Mouse (Mus musculus) liver, embryonic 15.5 days (tissue): Measurements from ENCODE around the gene Fgf4. TPM values are rescaled to one million over a fixed set of nuclear protein-coding genes. Genes with fewer than 3 reads are reported as not detected.
"Not testable (repeated sequence)": the region's sequence is repeated elsewhere in the genome, so short reads cannot be mapped to it uniquely, and the experiment has no call there.

ENCODE experiments used
- ATAC-seq: fragments of 200-750 bp; cut with Nextera tagmentation; 2 replicates; pipeline ENCODE4 v1.8.0; 2017; ENCODE audit warnings: moderate number of reproducible peaks, mild to moderate bottlenecking, moderate library complexity; ENCODE audit not compliant: insufficient read depth
- H3K27ac ChIP-seq: fragments of 300-500 bp; sonication (generic); replicated peaks from 2 replicates; pipeline ENCODE4 v1.5.1; 2015; ENCODE audit warnings: mild to moderate bottlenecking, inconsistent platforms
- H3K27me3 ChIP-seq: fragments of 300-500 bp; sonication (generic); 2 replicates; pipeline ENCODE4 v1.6.1; 2015; ENCODE audit warnings: mild to moderate bottlenecking, inconsistent platforms
- H3K36me3 ChIP-seq: fragments of 300-500 bp; sonication (generic); replicated peaks from 2 replicates; pipeline ENCODE4 v1.6.1; 2015; ENCODE audit warnings: moderate library complexity, mild to moderate bottlenecking, inconsistent platforms
- H3K4me1 ChIP-seq: fragments of 300-500 bp; sonication (generic); replicated peaks from 2 replicates; pipeline ENCODE4 v1.6.1; 2015; ENCODE audit warnings: inconsistent platforms
- H3K4me2 ChIP-seq: fragments of 300-500 bp; sonication (generic); 2 replicates; pipeline ENCODE4 v1.6.1; 2015; ENCODE audit warnings: moderate library complexity, mild to moderate bottlenecking, inconsistent platforms
- H3K4me3 ChIP-seq: fragments of 300-500 bp; sonication (generic); replicated peaks from 2 replicates; pipeline ENCODE4 v1.5.1; 2015; ENCODE audit warnings: mild to moderate bottlenecking, inconsistent platforms
- H3K9ac ChIP-seq: fragments of 300-500 bp; sonication (generic); 2 replicates; pipeline ENCODE4 v1.6.1; 2015; ENCODE audit warnings: moderate library complexity, mild to moderate bottlenecking, inconsistent platforms
- H3K9me3 ChIP-seq: fragments of 300-500 bp; sonication (generic); replicated peaks from 2 replicates; pipeline ENCODE4 v1.6.1; 2016; ENCODE audit warnings: inconsistent platforms
- WGBS: fragments of 180-500 bp; shearing (Covaris S2); methylation state at CpG from one replicate; pipeline ENCODE4 v1.1.7; 2015; ENCODE audit warnings: mixed read lengths; ENCODE audit not compliant: insufficient replicate concordance; 5-methylcytosine and 5-hydroxymethylcytosine counted together
- polyA plus RNA-seq: library from polyadenylated mRNA; unstranded; fragments of >200 nt; fragmentation: Nextera tagmentation; extraction: Ambion mirVana; gene quantifications from 2 replicates; pipeline ENCODE4 v1.2.1, GENCODE M21; 2015

The Fgf4 gene
- polyA plus RNA-seq, 1 experiment from 2014 or later: not detected

DNA sequence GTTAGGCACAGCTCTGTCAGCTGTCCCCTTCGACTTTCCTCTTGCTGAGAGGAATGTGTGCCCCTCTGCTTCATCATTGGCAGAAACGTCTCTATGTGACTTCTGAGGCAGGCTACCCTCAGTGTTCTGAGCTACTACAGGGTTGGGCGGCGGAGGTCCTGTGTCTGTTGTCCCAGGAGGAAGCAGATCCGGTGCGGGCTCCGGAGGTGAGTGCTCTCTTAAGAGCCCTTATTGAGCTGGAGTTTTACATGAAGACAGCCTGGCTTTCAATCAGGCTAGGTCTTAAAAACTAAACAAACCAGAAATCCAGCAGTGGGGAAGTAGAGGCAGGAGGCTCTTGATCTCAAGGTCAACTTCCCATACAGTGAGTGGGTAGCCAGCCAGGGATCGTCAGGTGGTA is 20.4 kb downstream of the Fgf4 start:
- WGBS: 62% methylated on average over 8 of the region's 8 CpGs
- no peak overlapping the region for H3K27ac ChIP-seq
- H3K4me3 ChIP-seq: no peak overlapping the region
- no peaks in the 10 kb centered on the region for H3K9me3 ChIP-seq
- peaks cover 61% of the 10 kb centered on the region for H3K27me3 ChIP-seq
- no peaks in the 10 kb centered on the region for H3K36me3 ChIP-seq
- ATAC-seq: no peak
- no peak overlapping the region for H3K4me2 ChIP-seq
- no peak overlapping the region for H3K9ac ChIP-seq
- H3K4me1 ChIP-seq: no peaks in the 10 kb centered on the region

GRCm38 (mm10) chr7:144872420-144872819 is 25.3 kb downstream of the Fgf4 start:
- no peaks in the 10 kb centered on the region for H3K4me1 ChIP-seq
- H3K9ac ChIP-seq: no peak overlapping the region
- H3K4me2 ChIP-seq: no peak overlapping the region
- no peak for ATAC-seq
- no peaks in the 10 kb centered on the region for H3K9me3 ChIP-seq
- peaks cover 32% of the 10 kb centered on the region for H3K27me3 ChIP-seq
- WGBS: 34% methylated on average over 4 of the region's 4 CpGs
- H3K4me3 ChIP-seq: no peak overlapping the region
- H3K27ac ChIP-seq: no peak overlapping the region
- no peaks in the 10 kb centered on the region for H3K36me3 ChIP-seq

- 63% methylated on average over 4 of the region's 4 CpGs for WGBS
Observed at GRCm38 (mm10) chr7:144873160-144873559, 26.0 kb downstream of the Fgf4 start.

DNA sequence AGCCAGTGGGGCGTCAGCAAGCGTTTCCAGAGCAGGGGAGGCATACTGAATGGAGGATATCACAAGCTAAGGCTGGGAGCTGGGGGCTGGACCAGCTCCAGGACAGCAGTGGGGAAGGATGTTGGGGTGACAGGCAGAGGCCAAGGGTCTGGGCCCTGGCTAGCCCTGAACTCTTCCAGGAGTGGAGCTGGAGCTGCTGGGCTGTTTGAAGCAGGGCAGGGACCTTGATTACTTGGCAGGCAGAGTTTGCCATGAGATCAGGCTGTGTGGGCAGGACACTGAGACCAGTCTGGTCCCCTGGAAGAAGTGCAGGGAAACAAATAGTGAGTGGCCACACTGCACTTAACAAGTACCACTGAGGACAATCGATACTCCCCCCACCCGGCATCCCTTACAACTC is 27.1 kb downstream of the Fgf4 start:
- WGBS: 58% methylated on average over 4 of the region's 4 CpGs

More at GRCm38 (mm10) chr7:144873160-144873559, 26.0 kb downstream of the Fgf4 start:
- Histone ChIP-seq H3K4me1 (no peaks in the 10 kb centered on the region), H3K9ac (no peak overlapping the region), H3K4me3 (no peak overlapping the region), H3K27ac (no peak overlapping the region), H3K4me2 (no peak overlapping the region), H3K9me3 (no peaks in the 10 kb centered on the region), H3K36me3 (no peaks in the 10 kb centered on the region), H3K27me3 (peaks cover 28% of the 10 kb centered on the region)
- no peak for ATAC-seq

DNA sequence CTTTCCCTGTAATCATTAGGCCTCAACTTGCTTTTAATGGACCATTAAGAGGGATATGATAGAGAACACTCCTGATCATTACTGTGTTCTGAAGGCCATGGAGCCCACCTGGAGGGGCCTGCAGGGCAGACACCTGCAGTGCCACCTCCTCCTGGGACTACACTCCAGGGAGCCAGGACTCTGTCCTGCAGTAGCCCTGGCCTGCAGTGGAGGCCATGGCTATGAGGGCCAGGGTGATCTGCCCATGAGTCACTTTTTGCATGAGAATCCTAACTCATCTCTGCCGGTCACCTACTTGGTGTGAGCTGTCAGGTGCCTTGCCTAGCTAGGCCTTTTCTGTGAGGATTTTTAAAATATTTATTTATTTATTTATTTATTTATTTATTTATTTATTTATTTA is 31.2 kb downstream of the Fgf4 start:
- Histone ChIP-seq H3K9ac (no peak overlapping the region), H3K4me1 (no peaks in the 10 kb centered on the region), H3K27me3 (peaks cover 22% of the 10 kb centered on the region), H3K4me2 (no peak overlapping the region), H3K36me3 (no peaks in the 10 kb centered on the region), H3K9me3 (no peaks in the 10 kb centered on the region), H3K4me3 (no peak overlapping the region), H3K27ac (no peak overlapping the region)
- WGBS: 81% methylated on average over 1 of the region's 1 CpGs
- ATAC-seq: no peak

More for the DNA sequence above, 27.1 kb downstream of the Fgf4 start:
- Histone ChIP-seq H3K4me1 (no peaks in the 10 kb centered on the region), H3K9ac (no peak overlapping the region), H3K4me3 (no peak overlapping the region), H3K4me2 (no peak overlapping the region), H3K27ac (no peak overlapping the region), H3K9me3 (no peaks in the 10 kb centered on the region), H3K27me3 (peaks cover 28% of the 10 kb centered on the region), H3K36me3 (no peaks in the 10 kb centered on the region)
- ATAC-seq: no peak

DNA sequence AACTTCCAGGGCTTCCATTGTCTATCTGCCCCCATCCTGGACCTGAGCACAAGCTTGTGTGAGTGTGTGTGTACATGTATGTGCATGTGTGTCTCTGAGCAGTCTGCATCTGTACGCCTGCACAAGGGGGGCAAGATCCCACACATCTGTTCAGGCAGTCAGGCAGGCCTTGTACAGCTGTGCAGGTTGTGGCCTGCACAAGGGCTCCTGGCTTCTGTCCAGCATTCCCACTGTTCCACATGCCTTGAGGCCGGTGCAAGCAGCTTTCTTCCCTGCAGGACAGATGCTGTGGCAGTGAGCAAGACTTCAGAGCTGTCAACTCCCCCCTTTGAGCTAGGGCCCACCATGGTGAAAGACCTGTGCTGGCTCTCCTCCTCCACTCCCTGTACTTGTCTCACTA is 35.9 kb downstream of the Fgf4 start:
- no peak overlapping the region for H3K4me2 ChIP-seq
- ATAC-seq: no peak
- no peak overlapping the region for H3K4me3 ChIP-seq
- WGBS: 43% methylated on average over 2 of the region's 2 CpGs
- H3K36me3 ChIP-seq: no peaks in the 10 kb centered on the region
- no peaks in the 10 kb centered on the region for H3K9me3 ChIP-seq
- no peaks in the 10 kb centered on the region for H3K4me1 ChIP-seq
- H3K9ac ChIP-seq: no peak overlapping the region
- no peak overlapping the region for H3K27ac ChIP-seq
- H3K27me3 ChIP-seq: peaks cover 7% of the 10 kb centered on the region

DNA sequence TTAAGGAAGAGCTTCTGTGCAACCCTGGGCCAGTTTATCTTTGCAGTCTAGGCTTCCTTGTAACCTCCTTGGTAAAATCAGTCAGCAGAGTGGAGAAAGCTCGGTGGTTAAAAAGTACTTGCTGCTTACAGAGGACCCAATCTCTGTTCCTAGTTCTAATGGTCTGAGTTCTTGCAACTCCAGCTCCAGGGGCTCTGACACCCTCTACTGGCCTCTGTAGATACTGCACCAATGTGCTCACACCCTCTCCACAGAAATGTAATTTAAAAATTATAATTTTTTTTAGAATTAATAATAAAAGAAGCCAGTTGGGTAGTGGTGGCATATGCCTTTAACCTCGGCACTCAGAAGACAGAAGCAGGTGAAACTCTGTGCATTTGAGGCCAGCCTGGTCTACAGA is 40.5 kb downstream of the Fgf4 start:
- H3K9me3 ChIP-seq: no peaks in the 10 kb centered on the region
- no peak overlapping the region for H3K27ac ChIP-seq
- no peak overlapping the region for H3K9ac ChIP-seq
- no peak overlapping the region for H3K4me3 ChIP-seq
- peaks cover 42% of the 10 kb centered on the region for H3K27me3 ChIP-seq
- 49% methylated on average over 2 of the region's 2 CpGs for WGBS
- no peak overlapping the region for H3K4me2 ChIP-seq
- no peak for ATAC-seq
- H3K4me1 ChIP-seq: no peaks in the 10 kb centered on the region
- H3K36me3 ChIP-seq: no peaks in the 10 kb centered on the region

- H3K36me3 ChIP-seq: no peaks in the 10 kb centered on the region
- H3K4me3 ChIP-seq: no peak overlapping the region
- no peak overlapping the region for H3K27ac ChIP-seq
- H3K9me3 ChIP-seq: no peaks in the 10 kb centered on the region
- 14% methylated on average over 18 of the region's 18 CpGs for WGBS
- no peak overlapping the region for H3K9ac ChIP-seq
- no peaks in the 10 kb centered on the region for H3K4me1 ChIP-seq
- ATAC-seq: no peak
- H3K27me3 ChIP-seq: peaks cover 51% of the 10 kb centered on the region
- H3K4me2 ChIP-seq: no peak overlapping the region
Observed at GRCm38 (mm10) chr7:144888564-144889299, 41.6 kb downstream of the Fgf4 start.

- H3K36me3 ChIP-seq, H3K4me1 ChIP-seq, H3K9ac ChIP-seq, H3K4me2 ChIP-seq, H3K4me3 ChIP-seq, H3K27ac ChIP-seq, H3K9me3 ChIP-seq, ATAC-seq: not testable (repeated sequence)
- H3K27me3 ChIP-seq: peaks cover 69% of the 10 kb centered on the region
- WGBS: 60% methylated on average over 1 of the region's 1 CpGs
Observed at GRCm38 (mm10) chr7:144890661-144891060, 43.5 kb downstream of the Fgf4 start.

GRCm38 (mm10) chr7:144891863-144892262 is 44.7 kb downstream of the Fgf4 start:
- WGBS: 50% methylated on average over 2 of the region's 2 CpGs
- H3K4me3 ChIP-seq: no peak overlapping the region
- no peak overlapping the region for H3K9ac ChIP-seq
- no peak for ATAC-seq
- H3K36me3 ChIP-seq: no peaks in the 10 kb centered on the region
- no peak overlapping the region for H3K27ac ChIP-seq
- H3K9me3 ChIP-seq: no peaks in the 10 kb centered on the region
- no peak overlapping the region for H3K4me2 ChIP-seq
- H3K27me3 ChIP-seq: peaks cover 81% of the 10 kb centered on the region
- H3K4me1 ChIP-seq: peaks cover 20% of the 10 kb centered on the region

DNA sequence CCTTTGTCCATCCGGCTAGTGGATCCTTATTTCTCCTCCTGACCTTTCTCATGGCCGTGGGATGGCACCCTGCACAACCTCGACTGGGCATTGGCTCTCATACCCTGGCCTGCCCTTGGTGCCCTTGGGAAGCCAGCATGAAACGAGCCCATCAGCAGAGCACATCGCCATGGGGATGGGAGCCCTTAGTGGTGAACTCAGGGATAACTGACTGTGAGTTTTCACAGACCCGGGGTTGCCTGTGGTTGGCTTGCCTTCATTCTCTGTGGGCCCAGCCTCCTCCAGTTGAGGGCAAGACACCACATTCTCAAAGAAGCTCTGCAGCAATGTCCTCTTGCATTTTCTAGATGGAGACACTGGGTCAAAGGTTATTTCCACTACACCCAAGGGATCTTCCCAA is 45.2 kb downstream of the Fgf4 start:
- Histone ChIP-seq H3K4me3 (no peak overlapping the region), H3K36me3 (no peaks in the 10 kb centered on the region), H3K4me1 (peaks cover 23% of the 10 kb centered on the region), H3K27ac (no peak overlapping the region), H3K9ac (no peak overlapping the region), H3K27me3 (peaks cover 86% of the 10 kb centered on the region), H3K4me2 (no peak overlapping the region), H3K9me3 (no peaks in the 10 kb centered on the region)
- WGBS: 38% methylated on average over 6 of the region's 6 CpGs
- no peak for ATAC-seq

DNA sequence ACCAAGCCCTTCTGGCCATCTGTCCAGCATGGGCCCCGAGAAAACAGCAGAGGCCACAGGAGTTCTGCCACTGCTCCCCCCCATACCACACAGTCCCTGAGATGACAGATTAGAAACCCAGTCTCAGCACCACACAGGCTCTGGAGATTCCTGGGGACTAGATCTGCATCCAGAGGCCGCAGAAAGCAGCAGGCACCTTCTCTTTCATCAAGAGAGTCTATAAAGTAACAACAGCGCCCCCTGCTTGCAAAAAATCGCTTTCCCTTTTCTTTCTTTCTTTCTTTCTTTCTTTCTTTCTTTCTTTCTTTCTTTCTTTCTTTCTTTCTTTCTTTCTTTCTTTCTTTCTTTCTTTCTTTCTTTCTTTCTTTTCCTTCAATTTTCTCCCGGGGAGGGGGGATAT is 47.0 kb downstream of the Fgf4 start:
- H3K36me3 ChIP-seq: no peaks in the 10 kb centered on the region
- H3K27me3 ChIP-seq: peaks cover 90% of the 10 kb centered on the region
- no peak overlapping the region for H3K4me3 ChIP-seq
- no peaks in the 10 kb centered on the region for H3K9me3 ChIP-seq
- H3K27ac ChIP-seq: no peak overlapping the region
- no peak overlapping the region for H3K9ac ChIP-seq
- ATAC-seq: no peak
- 8% methylated on average over 5 of the region's 5 CpGs for WGBS
- peaks cover 23% of the 10 kb centered on the region for H3K4me1 ChIP-seq
- H3K4me2 ChIP-seq: no peak overlapping the region
